Mouse (Mus musculus): ENCODE results near the gene Cdnf.

Gene Cdnf

DNA sequence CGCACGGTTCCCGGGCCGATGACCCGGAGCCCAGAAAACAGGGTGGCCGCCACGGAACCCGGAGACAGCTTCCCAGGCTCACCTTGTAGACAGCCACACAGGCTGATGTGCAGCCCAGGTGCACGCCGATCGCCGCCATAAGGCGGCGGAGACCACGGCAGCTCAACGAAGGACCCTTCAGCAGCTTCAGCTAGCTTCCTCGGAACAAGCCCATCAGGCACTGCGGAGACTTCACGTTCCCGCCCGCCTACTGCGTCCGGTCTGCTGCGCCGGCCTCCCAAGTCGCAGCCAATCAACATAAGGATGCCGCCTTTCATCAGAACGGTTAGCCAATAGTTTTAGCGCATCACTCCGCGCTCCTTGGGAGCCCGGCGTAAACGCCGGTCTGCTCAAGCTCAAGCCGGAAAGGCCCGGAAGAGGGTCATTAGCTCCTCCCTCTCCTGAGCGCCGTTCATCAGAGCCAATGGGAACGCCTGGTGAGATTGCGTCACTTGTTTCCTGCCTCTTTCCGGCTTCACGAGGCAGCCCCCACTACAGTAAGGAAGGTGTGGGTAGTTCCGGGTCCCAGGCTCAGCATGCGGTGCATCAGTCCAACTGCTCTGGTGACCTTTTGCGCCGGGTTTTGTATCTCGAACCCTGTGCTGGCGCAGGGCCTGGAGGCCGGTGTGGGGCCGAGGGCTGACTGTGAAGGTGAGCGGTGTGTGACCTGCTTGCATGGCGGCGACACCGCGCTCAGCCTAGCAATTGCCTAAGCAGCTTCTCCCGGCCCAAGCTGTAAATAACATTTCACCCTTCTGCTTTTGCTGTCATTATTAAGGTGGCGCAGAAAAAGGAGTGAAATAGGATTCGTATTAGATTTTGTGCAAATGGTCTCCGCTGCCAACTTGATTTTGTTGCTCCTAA is at the start of gene Cdnf, which contains the start of the genes Gm45902 and Hspa14:
Gene Cdnf, plus strand, starts transcription at position 479 of the 903 bp plus-strand sequence.
Gene Gm45902, minus strand, starts transcription at position 239 of the 903 bp plus-strand sequence.
Gene Hspa14, minus strand, starts transcription at position 263 of the 903 bp plus-strand sequence.
- DNase-seq: peak; percentile 96

DNA sequence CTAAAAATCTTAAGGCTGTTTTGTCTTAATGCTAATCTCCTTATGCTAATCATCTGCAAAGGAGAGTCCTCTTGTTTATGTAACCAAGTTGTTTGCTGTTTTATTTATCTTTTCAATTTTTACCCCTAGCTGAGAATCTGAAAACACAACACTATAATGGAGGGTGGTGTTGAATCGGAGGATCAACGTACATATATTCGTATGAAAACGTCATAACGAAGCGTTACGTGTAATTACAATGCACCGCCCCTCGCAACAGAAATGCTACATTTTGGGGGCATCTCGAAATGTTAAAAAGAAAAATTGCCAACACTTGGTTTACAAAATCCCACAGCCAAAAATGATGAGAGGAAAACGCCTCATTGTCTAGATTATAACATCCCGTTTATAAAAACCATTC is 38.9 kb upstream of the Cdnf start:
- no peak for DNase-seq

DNA sequence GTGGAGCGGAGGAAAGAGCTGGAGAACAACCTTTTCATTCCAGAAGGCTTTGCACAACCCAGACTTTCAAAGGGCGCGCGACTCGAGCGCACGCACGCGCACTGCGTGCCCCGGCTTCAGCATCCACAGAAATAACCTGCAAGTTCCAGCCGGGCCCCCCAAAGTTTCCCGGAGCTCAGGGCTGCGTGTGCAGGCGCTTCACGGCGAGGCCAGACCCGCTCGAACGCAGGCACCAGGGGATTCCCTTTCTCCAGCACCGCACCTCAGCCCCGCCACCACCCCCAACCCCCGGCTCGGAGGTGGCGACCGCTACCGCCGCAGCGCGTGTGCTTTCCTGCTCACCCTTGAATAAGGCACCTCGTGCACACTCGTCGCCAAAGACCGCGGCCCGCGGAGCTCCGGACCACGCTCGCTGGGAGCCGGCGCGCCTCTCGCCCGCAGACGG is 38.4 kb upstream of the Cdnf start:
- DNase-seq: peak; percentile 70

DNA sequence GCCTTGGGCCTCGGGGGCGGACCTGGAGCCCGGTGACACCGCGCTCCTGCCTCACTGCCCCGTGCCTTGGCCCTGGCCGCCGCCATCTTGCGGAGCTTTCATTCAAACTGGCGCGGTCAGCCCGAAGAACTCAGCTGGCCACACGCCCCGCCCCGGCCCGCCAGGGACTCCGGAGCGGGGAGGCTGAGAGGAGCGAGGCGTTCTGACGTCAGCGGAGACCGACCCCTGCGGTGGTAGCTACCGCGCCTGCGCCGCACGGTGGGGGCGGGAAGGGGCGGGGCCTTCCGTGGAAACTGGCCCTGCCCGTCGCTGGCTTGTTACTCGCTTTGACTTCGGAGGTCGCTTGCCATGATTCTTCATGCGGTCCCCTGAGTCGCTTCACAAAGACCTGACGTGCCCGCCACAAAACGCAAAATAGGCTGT is 38.0 kb upstream of the Cdnf start, which contains the start of gene Suv39h2:
Gene Suv39h2, minus strand, starts transcription at position 171 of the 423 bp plus-strand sequence.
- DNase-seq: peak; percentile 99

- no peak for DNase-seq
Measured at GRCm38 (mm10) chr2:3475746-3476251, 37.0 kb upstream of the Cdnf start.

GRCm38 (mm10) chr2:3480239-3480638 is 32.6 kb upstream of the Cdnf start:
- no peak for DNase-seq

- no peak for DNase-seq
Measured at GRCm38 (mm10) chr2:3489816-3490215, 23.0 kb upstream of the Cdnf start.

GRCm38 (mm10) chr2:3493833-3494409 is 18.9 kb upstream of the Cdnf start:
- no peak for DNase-seq

DNA sequence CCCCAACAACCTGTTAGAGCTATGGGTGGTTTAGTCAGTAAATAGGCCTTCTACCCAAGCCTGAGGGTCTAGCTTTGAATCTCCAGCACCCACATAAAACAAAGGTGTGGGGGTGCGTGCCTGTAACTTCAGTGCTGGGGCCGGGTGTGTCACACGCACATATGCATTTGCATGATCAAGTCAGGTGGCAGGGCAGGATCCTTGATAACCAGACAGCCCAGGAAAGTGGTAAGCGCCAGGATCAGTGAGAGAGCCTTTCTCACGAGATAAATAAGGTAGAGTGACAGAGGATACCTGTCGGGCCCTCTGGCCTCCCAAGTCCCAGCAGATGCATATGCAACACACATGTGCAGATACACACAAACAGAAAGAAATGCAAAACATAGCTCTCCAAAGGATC is 13.3 kb upstream of the Cdnf start:
- no peak for DNase-seq

GRCm38 (mm10) chr2:3500886-3501285 is 11.9 kb upstream of the Cdnf start:
- no peak for DNase-seq

DNA sequence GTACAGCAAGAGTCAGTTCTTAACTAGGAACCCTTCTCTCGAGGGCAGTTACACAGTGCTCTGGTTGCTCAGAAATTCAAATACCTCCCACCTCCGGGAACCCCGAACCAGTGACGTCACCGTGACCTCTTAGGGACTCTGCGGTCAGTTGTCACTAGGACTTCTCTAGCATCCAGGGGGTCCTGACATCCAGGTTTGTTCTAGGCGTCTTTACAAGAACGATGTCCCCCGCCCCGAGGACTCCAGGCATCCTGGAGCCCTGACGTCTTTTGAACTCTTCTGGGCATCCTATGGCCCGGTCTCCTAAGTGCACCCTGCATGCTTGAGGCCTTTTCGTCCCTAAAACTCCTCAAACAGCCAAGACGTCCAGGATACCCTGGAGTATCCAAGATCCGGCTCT is 754 bp upstream of the Cdnf start:
- peak; percentile 42 for DNase-seq

GRCm38 (mm10) chr2:3522558-3522957 is 9.7 kb downstream of the Cdnf start:
- DNase-seq: no peak

- DNase-seq: no peak
Measured at GRCm38 (mm10) chr2:3526288-3526687, 13.5 kb downstream of the Cdnf start.

DNA sequence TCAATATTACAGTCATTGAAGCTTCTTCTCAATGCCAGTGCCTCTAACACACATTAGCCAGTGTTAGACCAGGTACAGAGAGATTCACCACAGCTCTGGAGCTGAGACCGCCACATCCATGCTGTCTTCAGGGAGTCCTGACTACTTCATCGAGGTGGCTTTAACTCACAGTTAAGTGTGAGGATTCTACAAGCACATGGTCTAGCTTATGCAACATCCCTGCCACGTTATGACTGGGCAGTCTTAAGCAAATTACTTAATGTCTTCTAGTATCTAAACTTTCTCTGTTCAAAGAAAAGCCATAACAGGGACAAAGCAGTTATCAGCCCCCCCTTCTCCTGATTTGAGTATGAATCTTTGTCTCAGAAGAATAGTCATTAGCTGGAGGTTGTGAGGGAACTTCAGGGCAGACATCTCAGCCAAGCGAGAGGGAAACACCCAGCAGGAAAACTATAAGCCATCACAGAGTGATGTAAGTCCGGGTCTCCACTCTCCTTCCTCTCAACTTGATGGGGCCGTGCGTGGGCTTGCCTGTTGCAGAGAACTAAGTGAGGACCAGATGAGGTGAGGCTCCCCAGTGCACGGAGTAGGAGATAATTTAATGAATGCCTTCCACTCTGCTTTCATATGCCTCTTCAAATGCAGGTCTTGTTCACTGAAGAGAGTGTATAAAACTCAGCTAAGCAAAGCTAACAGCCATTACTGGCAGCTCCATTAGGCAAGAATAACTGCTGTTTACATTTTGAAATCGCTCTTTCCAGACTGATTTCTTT is 28.7 kb downstream of the Cdnf start:
- DNase-seq: no peak

GRCm38 (mm10) chr2:3546055-3546454 is 33.2 kb downstream of the Cdnf start:
- DNase-seq: no peak

GRCm38 (mm10) chr2:3546588-3546987 is 33.8 kb downstream of the Cdnf start:
- DNase-seq: peak; percentile 76

DNA sequence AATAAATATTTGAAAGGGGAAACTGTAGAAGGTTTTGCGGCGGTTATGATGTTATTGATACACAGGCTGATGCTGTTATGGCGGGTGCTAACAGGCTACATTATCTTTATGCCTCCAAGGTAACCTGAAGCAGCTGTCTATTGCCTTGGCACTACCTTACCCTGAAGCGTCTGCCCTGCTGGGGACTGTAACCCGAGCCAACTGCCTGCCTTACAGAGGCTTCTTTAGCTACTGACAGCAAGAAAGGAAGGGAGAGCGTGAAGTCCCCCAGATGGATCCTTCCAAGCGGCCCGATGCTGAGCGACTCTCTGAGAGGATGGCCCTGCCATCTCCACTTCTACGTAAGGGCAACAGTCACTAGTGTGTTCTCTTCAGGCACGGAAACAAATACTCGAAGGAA is 57.4 kb downstream of the Cdnf start, which contains the start of gene Fam107b:
Gene Fam107b, plus strand, starts transcription at position 303 of the 400 bp plus-strand sequence.
- no peak for DNase-seq

GRCm38 (mm10) chr2:3570606-3571005 is 57.8 kb downstream of the Cdnf start:
- no peak for DNase-seq

DNA sequence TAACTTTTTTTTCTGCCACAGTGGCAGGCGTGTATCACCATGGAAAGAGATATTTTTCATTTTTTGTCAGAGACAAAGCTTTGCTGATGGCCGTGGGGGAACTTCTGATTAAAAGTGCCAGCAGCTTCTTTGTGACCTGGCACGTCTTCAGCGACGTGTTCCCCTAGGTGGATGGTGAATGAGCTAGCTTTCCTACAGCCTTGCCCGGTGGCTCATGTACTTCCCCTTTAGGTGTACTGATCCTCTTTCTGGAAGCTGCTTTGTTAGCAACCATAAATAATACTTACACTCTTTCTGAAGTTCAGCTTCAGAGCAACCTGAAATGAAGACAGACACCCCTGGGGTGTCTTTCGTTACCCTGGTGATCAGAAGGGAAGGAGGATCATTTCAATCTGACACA is 61.1 kb downstream of the Cdnf start:
- no peak for DNase-seq

- no peak for DNase-seq
Measured at GRCm38 (mm10) chr2:3575140-3575539, 62.3 kb downstream of the Cdnf start.

Data from kidney, postnatal 10 days (tissue).